Mouse (Mus musculus) heart, adult 2 months (tissue): ENCODE results near the gene Tmc5. TPM values are rescaled to one million over a fixed set of nuclear protein-coding genes. Genes with fewer than 3 reads are reported as not detected.

Experiments
- DNase-seq, 2 experiments: peaks; one replicate each; pipeline ENCODE4 v3.0.0; 2021
- H3K27ac ChIP-seq: fragments of 200-600 bp; 2 replicates; pipeline ENCODE4 v1.8.1; 2022
- H3K27me3 ChIP-seq: fragments of 200-500 bp; 2 replicates; pipeline ENCODE4 v1.6.1; 2012; ENCODE audit warnings: mild to moderate bottlenecking, low read length, inconsistent platforms, mixed read lengths; ENCODE audit not compliant: control insufficient read depth, insufficient read depth
- H3K36me3 ChIP-seq: fragments of 200-500 bp; 2 replicates; pipeline ENCODE4 v1.6.1; 2012; ENCODE audit warnings: low read length, inconsistent platforms; ENCODE audit not compliant: control insufficient read depth, insufficient read depth
- H3K4me1 ChIP-seq: fragments of 200-500 bp; 2 replicates; pipeline ENCODE4 v1.6.1; 2011; ENCODE audit warnings: low read length; ENCODE audit not compliant: control insufficient read depth, insufficient read depth
- H3K4me3 ChIP-seq: fragments of 200-600 bp; 2 replicates; pipeline ENCODE4 v1.8.1; 2022
- H3K79me2 ChIP-seq: fragments of 200-500 bp; replicated peaks from 2 replicates; pipeline ENCODE4 v1.6.1; 2012; ENCODE audit warnings: mild to moderate bottlenecking, inconsistent platforms, low read length, moderate library complexity, mixed read lengths; ENCODE audit not compliant: control insufficient read depth, insufficient read depth
- H3K9ac ChIP-seq: fragments of 200-500 bp; 2 replicates; pipeline ENCODE4 v1.6.1; 2012; ENCODE audit warnings: low read depth, mild to moderate bottlenecking, control low read depth, inconsistent platforms, low read length, mixed read lengths
- CTCF ChIP-seq: fragments of 200-600 bp; IDR thresholded peaks from 2 replicates; pipeline ENCODE4 v1.8.1; 2022; ENCODE audit warnings: antibody characterized with exemption, mild to moderate bottlenecking, moderate library complexity
- EP300 ChIP-seq: fragments of 200-500 bp; IDR thresholded peaks from 2 replicates; pipeline ENCODE4 v1.6.1; 2011; ENCODE audit warnings: low read depth, low read length, control low read depth; ENCODE audit not compliant: insufficient read depth
- POLR2A ChIP-seq: fragments of 200-500 bp; IDR thresholded peaks from 2 replicates; pipeline ENCODE4 v1.6.1; 2011; ENCODE audit warnings: mild to moderate bottlenecking, low read depth, low read length, control low read depth; ENCODE audit not compliant: insufficient read depth
- WGBS: fragments of 180-500 bp; shearing (Covaris S2); methylation state at CpG from one replicate; pipeline ENCODE4 v1.1.7; 2018; 5-methylcytosine and 5-hydroxymethylcytosine counted together
- intact Hi-C: fragments of 180-260 bp; cut with DNase I; formaldehyde crosslinking; loops from one replicate; pipeline ENCODE4 v1.15.1; 2025
- polyA plus RNA-seq: library from polyadenylated mRNA; depleted of rRNA; stranded (reverse); fragments of >200 nt; gene quantifications from 2 replicates; pipeline ENCODE4 v1.2.3, GENCODE M21; 2012
- total RNA-seq, 2 experiments: library from RNA; stranded (reverse); gene quantifications; 2 replicates each; pipeline ENCODE4 v1.2.3; 2021

The Tmc5 gene
- total and polyA plus RNA-seq, 3 experiments = 0.10 to 0.72 (median 0.34) TPM

DNA sequence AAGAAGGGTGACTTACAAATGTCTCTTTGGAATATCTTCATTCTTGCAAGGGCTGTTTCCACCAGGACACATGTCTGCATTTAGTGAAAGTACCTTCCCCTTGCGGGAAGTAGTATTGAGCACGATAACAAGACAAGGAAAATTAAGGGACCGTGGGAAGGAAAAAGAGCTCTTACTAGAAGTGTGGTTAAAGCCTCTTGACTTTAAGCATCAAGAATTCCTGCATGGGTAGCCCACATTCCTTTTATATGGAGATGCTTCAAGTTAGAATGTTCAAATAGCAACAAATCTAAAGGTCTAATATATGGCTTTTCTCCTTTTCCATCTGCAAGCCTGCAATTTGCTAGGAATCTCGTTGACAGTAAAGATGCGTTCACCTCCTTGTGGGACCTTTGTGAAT lies 109.4 kb downstream of the Tmc5 start:
- WGBS = 95% methylated on average over 5 of the region's 5 CpGs
- Histone ChIP-seq H3K79me2 (peaks cover 2% of the 10 kb centered on the region; the same call in 1 of the 2 replicates), H3K9ac (no peak overlapping the region), H3K36me3 (peaks cover 5% of the 10 kb centered on the region; the same call in 1 of the 2 replicates), H3K4me1 (no peaks in the 10 kb centered on the region; the same call in 1 of the 2 replicates), H3K27me3 (no peaks in the 10 kb centered on the region), H3K4me3 (no peak overlapping the region), H3K27ac (no peak overlapping the region)
- TF ChIP-seq POLR2A = no peak
- TF ChIP-seq EP300 = no peak
- no peak for TF ChIP-seq CTCF
- DNase-seq = no peak
- intact Hi-C loops = no loop called here

DNA sequence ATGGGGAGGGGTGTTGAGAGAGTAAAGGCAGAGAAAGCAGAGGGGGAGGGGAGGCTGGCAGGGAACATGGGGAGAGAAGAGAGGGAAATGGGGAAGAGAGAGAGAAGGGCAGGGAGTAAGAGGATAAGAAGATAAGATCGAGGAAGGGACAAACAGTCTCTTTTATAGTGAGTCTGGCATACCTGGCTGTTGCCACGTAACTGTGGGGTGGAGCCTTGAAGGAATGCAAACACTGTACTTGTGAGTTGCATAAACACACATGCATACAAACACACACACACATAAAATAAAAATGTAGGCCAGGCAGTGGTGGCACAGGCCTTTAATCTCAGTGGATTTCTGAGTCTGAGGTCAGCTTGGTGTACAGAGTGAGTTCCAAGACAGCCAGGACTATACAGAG lies 110.1 kb downstream of the Tmc5 start:
- intact Hi-C loops = no loop called here
- Histone ChIP-seq H3K79me2 (no peaks in the 10 kb centered on the region; the same call in 1 of the 2 replicates), H3K36me3 (peaks cover 5% of the 10 kb centered on the region; the same call in 1 of the 2 replicates), H3K4me3 (no peak overlapping the region), H3K27ac (no peak overlapping the region), H3K27me3 (no peaks in the 10 kb centered on the region), H3K4me1 (no peaks in the 10 kb centered on the region; the same call in 1 of the 2 replicates), H3K9ac (no peak overlapping the region)
- WGBS = 70% methylated on average over 2 of the region's 2 CpGs
- no peak for DNase-seq
- no peak for TF ChIP-seq CTCF
- no peak for TF ChIP-seq EP300
- TF ChIP-seq POLR2A = no peak

DNA sequence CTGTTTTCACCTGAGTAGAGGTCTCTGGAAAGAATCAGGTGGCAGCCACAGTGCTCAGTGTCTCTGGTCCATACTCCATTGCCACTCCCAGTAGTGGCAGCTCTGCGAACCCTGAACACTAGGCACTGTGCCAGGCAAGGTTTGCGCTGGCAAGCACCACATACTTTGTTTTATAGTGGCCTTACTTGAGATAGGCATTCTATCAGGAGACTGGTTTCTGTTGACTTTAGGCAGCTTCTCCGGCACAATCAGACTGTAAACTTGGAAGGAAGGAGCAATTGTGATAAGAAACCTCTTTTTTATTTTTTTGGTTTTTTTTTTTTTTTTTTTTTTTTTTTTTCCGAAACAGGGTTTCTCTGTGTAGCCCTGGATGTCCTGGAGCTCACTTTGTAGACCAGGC lies 110.9 kb downstream of the Tmc5 start:
- peaks cover 5% of the 10 kb centered on the region; the same call in 1 of the 2 replicates for H3K36me3 ChIP-seq
- no peaks in the 10 kb centered on the region for H3K27me3 ChIP-seq
- no peaks in the 10 kb centered on the region; the same call in 1 of the 2 replicates for H3K4me1 ChIP-seq
- intact Hi-C loops = no loop called here
- no peak overlapping the region for H3K27ac ChIP-seq
- no peaks in the 10 kb centered on the region; the same call in 1 of the 2 replicates for H3K79me2 ChIP-seq
- H3K9ac ChIP-seq = no peak overlapping the region
- no peak overlapping the region for H3K4me3 ChIP-seq
- no peak for DNase-seq
- WGBS = 31% methylated on average over 4 of the region's 4 CpGs
- TF ChIP-seq POLR2A (no peak), EP300 (no peak), CTCF (no peak)

DNA sequence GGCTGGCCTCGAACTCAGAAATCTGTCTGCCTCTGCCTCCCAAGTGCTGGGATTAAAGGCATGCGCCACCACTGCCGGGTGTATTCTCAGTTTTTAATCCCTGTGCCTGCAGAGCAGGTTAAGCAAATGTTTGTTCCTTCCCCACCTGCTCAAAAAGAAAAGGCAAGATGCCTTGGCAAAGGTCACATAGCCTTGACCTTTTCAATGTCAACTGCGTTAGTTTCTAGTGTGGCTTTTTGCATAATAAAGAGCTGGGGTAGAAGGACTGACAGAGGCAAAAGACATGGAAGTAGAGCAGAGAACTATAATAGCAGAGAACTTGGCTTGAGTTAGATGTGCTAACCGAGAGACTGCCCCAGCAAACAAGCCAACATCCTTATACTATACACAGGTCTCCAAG lies 113.7 kb downstream of the Tmc5 start:
- intact Hi-C loops = loop anchor here (10.0 kb wide), 1 partner anchor 596 kb away; the partner anchor contains the start of gene Rps15a
- Histone ChIP-seq H3K27ac (no peak overlapping the region), H3K27me3 (no peaks in the 10 kb centered on the region), H3K4me3 (no peak overlapping the region), H3K9ac (no peak overlapping the region), H3K4me1 (no peaks in the 10 kb centered on the region), H3K36me3 (no peaks in the 10 kb centered on the region), H3K79me2 (no peaks in the 10 kb centered on the region)
- no peak for TF ChIP-seq POLR2A
- no peak for TF ChIP-seq CTCF
- no peak for TF ChIP-seq EP300
- 69% methylated on average over 5 of the region's 5 CpGs for WGBS
- no peak for DNase-seq

DNA sequence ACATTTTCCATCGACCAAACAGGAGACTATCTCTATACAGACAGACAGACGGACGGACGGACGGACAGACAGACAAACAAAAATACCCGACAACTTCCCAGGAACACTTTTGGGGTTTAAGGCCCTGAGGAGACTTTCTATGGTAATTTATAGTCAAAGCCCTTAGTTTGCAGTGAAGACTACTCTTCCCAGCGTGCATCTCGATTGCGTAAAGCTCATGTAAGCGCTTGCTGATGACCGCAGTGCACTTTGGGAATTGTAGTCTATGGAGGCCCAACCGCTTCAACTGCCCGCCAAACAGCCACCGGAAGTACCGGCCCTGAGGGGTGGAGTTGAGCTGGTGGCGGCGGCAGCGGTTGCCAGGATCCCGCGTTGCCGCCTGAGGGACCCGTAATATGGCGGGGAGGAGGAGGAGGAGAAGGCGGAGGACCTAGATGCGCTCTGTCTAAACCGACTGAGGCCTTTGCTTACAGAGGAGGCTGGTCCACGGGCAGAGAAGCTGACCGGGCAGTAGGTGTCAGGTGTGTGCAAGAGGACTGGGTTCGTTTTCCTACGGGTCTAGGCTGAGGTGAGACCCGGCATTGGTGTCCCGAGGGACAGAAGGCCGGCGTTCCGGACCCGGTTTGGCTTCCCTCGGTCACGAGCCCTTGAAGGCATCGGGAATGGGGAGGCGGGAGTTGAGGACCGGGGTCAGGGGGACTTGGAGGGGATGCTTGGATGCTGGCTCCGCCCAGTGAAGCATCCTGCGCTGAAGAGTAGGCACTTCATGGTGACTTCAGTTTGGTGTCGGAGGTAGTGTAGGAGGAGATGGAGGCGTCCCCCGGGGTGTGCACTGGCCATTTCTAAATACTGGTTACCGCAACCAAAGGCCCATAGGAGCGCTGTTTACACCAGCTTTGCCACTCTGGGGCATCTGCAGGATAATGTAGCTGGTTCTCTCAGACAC lies 115.4 kb downstream of the Tmc5 start, which contains the start of gene Ccp110:
Gene Ccp110, plus strand, starts transcription at position 325 of the 946 bp plus-strand sequence.
- no peaks in the 10 kb centered on the region for H3K4me1 ChIP-seq
- peak; percentile 91 to 96 for DNase-seq
- H3K4me3 ChIP-seq = peak within 1 kb of the TSS; percentile 91
- H3K36me3 ChIP-seq = no peaks in the 10 kb centered on the region
- H3K27me3 ChIP-seq = no peaks in the 10 kb centered on the region
- peak within 1 kb of the TSS; percentile 64 for H3K9ac ChIP-seq
- H3K27ac ChIP-seq = peak within 1 kb of the TSS; percentile 38
- WGBS = 1% methylated on average over 48 of the region's 48 CpGs
- intact Hi-C loops = loop anchor here (2.0 to 10.0 kb wide), 2 partner anchors 28 to 598 kb away; partner anchors contain the start of genes Rps15a and Vps35l
- TF ChIP-seq POLR2A (peak; percentile 42; the same call in 1 of the 2 replicates), EP300 (peak; percentile 73; the same call in 1 of the 2 replicates), CTCF (no peak)
- H3K79me2 ChIP-seq = no peaks in the 10 kb centered on the region

DNA sequence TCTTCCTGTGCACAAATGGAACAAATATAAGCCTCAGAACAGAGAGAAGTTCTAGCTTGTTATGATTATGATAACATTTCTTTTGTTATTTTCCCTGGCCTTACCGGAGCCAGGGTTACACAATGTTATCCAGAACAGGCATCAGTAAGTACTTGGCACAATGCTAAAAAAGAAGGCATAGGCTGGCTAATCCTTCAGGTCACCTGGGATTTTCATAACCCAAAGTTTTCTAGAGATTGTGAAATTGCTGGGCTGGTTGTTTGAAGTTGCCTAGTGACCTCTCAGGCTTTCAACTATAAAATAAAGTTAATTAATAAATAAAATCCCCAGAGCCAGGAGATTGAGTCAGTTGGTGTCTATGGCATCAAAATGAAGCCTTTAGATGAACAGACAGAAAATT lies 117.8 kb downstream of the Tmc5 start:
- H3K27ac ChIP-seq = no peak overlapping the region
- H3K79me2 ChIP-seq = no peaks in the 10 kb centered on the region
- no peaks in the 10 kb centered on the region for H3K27me3 ChIP-seq
- no peaks in the 10 kb centered on the region for H3K36me3 ChIP-seq
- intact Hi-C loops = loop anchor here (10.0 kb wide), 1 partner anchor 600 kb away; the partner anchor contains the start of gene Rps15a
- H3K4me1 ChIP-seq = no peaks in the 10 kb centered on the region
- DNase-seq = no peak
- no peak overlapping the region for H3K4me3 ChIP-seq
- WGBS = 57% methylated on average over 1 of the region's 1 CpGs
- TF ChIP-seq CTCF (no peak), POLR2A (no peak), EP300 (no peak)
- H3K9ac ChIP-seq = no peak overlapping the region
